14 mouse cellular contexts compared by ENCODE assay signal in the genomic region with DNA sequence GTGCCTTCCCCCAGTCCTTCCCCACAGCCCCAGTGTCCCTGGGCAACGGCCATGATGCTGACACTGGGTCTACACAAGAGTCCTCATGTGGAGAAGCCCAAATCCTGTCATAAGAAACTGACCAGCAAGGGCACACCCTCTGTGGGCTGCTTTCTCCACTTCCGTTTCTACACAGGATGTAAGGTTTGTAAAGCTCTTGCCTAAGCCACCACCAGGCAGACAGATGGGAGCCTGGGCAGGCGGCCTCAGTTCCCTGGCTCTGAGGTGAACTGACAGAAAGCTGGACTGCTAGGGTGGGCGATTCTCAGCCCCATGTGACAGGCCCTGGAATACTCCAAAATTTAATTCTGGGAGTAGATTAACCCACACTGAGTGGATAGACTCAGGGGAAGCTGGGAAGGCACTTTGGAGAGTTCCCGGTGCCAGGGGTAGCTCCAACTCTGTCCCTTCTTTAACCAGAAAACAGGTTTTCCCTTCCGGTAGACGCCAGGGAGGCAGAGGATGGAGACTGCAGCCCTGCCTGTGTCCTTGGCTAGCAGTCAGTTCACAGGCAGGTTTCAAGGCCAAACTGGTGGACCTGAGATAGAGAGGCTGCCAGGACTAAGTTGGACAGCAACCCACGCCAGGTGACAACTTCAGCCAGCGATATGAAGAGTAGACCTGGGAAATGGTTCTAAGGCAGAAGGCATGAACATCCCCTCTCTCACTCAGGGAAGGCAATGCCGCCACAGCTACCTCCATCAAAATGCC. TPM values are rescaled to one million over a fixed set of nuclear protein-coding genes. Genes with fewer than 3 reads are reported as not detected.
DNase-seq lines count a peak whose midpoint lies in the region; ATAC-seq lines count a peak whose summit lies in the region.
"Had no signal": no experiment of that assay in that cellular context is flagged by ENCODE, and none has a peak within 500 bp of the region (broad histone marks: within the 10 kb centered on the region; RNA-seq: fewer than 3 reads in every experiment).

No protein-coding gene starts in this region.

- peak; percentile 90 for ATAC-seq in common myeloid progenitor, adult 5-6 weeks (replicated peaks; ENCODE audit: low read depth, poor library complexity, severe bottlenecking)
- ATAC-seq in megakaryocyte progenitor cell, adult 5-6 weeks (replicated peaks; ENCODE audit: poor library complexity), result peak; percentile 94
- ATAC-seq: activated CD4-positive, CD25-positive, alpha-beta regulatory T cell, adult 4 months had no signal

- peak; percentile 23 for DNase-seq in cerebellum, adult 11 months
- no peak for DNase-seq in cerebellum, adult 9-10 months
- peak; percentile 26 for DNase-seq in CD4-positive helper T cell, adult 2 months (ENCODE audit: low read depth, low spot score)
- DNase-seq in urinary bladder, postnatal 14 days (ENCODE audit: low spot score), result no peak
- DNase-seq in lung, postnatal 25 days (ENCODE audit: low spot score), result no peak
- DNase-seq in ovary, postnatal 36 days (ENCODE audit: low spot score), result no peak
- DNase-seq: gastrocnemius, postnatal 25 days; kidney, adult 2 months; left cerebral cortex, postnatal 4 days; lung, embryonic 14.5 days; thymus, adult 2 months had no signal

RNA-seq across cellular contexts. Expression of a gene that starts 8.3 kb away (rescaled TPM):
- total RNA-seq in common myeloid progenitor, adult 5-6 weeks (2017), result 12.5 and 17.1 TPM in 2 replicates
- 14.5 and 20.1 TPM in 2 replicates for total RNA-seq in megakaryocyte progenitor cell, adult 5-6 weeks (2015)
- 37.3 and 50.6 TPM in 2 replicates for total RNA-seq in megakaryocyte progenitor cell, adult 5-6 weeks (2017)

RNA-seq across cellular contexts. Expression of a gene that starts 17.6 kb away (rescaled TPM):
- total RNA-seq in common myeloid progenitor, adult 5-6 weeks (2017), result not detected in 2 replicates
- 0.12 TPM in 1 of 2 replicates, not detected in the other for total RNA-seq in megakaryocyte progenitor cell, adult 5-6 weeks (2015)
- 0.08 and 0.41 TPM in 2 replicates for total RNA-seq in megakaryocyte progenitor cell, adult 5-6 weeks (2017)

RNA-seq across cellular contexts. Expression of a gene that starts 17.7 kb away (rescaled TPM):
- 12.1 and 14.1 TPM in 2 replicates for total RNA-seq in common myeloid progenitor, adult 5-6 weeks (2017)
- total RNA-seq in megakaryocyte progenitor cell, adult 5-6 weeks (2015), result 49.4 and 60.5 TPM in 2 replicates
- total RNA-seq in megakaryocyte progenitor cell, adult 5-6 weeks (2017), result 19.7 and 22.1 TPM in 2 replicates

RNA-seq across cellular contexts. Expression of a gene that starts 27.2 kb away (rescaled TPM):
- total RNA-seq in common myeloid progenitor, adult 5-6 weeks (2017), result 0.09 TPM in 1 of 2 replicates, not detected in the other
- 0.42 TPM in 2 replicates for total RNA-seq in megakaryocyte progenitor cell, adult 5-6 weeks (2015)
- total RNA-seq in megakaryocyte progenitor cell, adult 5-6 weeks (2017), result 0.21 TPM in 1 of 2 replicates, not detected in the other

RNA-seq across cellular contexts. Expression of a gene that starts 45.9 kb away (rescaled TPM):
- 3.7 and 6.9 TPM in 2 replicates for total RNA-seq in common myeloid progenitor, adult 5-6 weeks (2017)
- total RNA-seq in megakaryocyte progenitor cell, adult 5-6 weeks (2015), result 8.1 and 9.0 TPM in 2 replicates
- total RNA-seq in megakaryocyte progenitor cell, adult 5-6 weeks (2017), result 4.1 and 5.8 TPM in 2 replicates

Comparison
In these comparisons a context has a peak if more than half of its experiments do, and no peak if none do; other contexts are left out.
1. DNase-seq: peak in cerebellum, adult 11 months (single experiment) and CD4-positive helper T cell, adult 2 months (single experiment); none in cerebellum, adult 9-10 months (single experiment), urinary bladder, postnatal 14 days (single experiment), lung, postnatal 25 days (single experiment) and ovary, postnatal 36 days (single experiment).